Mouse (Mus musculus): ENCODE data around the gene Rdh5.

Gene Rdh5

GRCm38 (mm10) chr10:128904812-128905211, 17.9 kb downstream of the Rdh5 start:
- DNase-seq (ENCODE audit: low spot score) = no peak

GRCm38 (mm10) chr10:128902409-128902988, 20.2 kb downstream of the Rdh5 start:
- DNase-seq (ENCODE audit: low spot score) = no peak

GRCm38 (mm10) chr10:128901409-128901808, 21.3 kb downstream of the Rdh5 start:
- no peak for DNase-seq (ENCODE audit: low spot score)

GRCm38 (mm10) chr10:128900698-128901097, 22.0 kb downstream of the Rdh5 start, which contains the start of gene Cd63:
Cd63 (plus strand) TSS chr10:128900989.
- DNase-seq (ENCODE audit: low spot score) = no peak

- no peak for DNase-seq (ENCODE audit: low spot score)
Measured at GRCm38 (mm10) chr10:128899759-128900490, 22.8 kb downstream of the Rdh5 start.

- no peak for DNase-seq (ENCODE audit: low spot score)
Measured at GRCm38 (mm10) chr10:128897501-128897900, 25.2 kb downstream of the Rdh5 start.

GRCm38 (mm10) chr10:128896807-128897206, 25.9 kb downstream of the Rdh5 start:
- DNase-seq (ENCODE audit: low spot score) = no peak

GRCm38 (mm10) chr10:128895952-128896693, 26.6 kb downstream of the Rdh5 start:
- no peak for DNase-seq (ENCODE audit: low spot score)

- peak; percentile 81 for DNase-seq (ENCODE audit: low spot score)
Measured at GRCm38 (mm10) chr10:128895437-128895836, 27.3 kb downstream of the Rdh5 start.

GRCm38 (mm10) chr10:128892246-128892645, 30.4 kb downstream of the Rdh5 start:
- DNase-seq (ENCODE audit: low spot score) = no peak

- no peak for DNase-seq (ENCODE audit: low spot score)
Measured at GRCm38 (mm10) chr10:128891296-128892094, 31.2 kb downstream of the Rdh5 start, which contains the start of gene Gdf11. Gdf11 (minus strand) TSS chr10:128891718.

- no peak for DNase-seq (ENCODE audit: low spot score)
Measured at GRCm38 (mm10) chr10:128890383-128891295, 32.0 kb downstream of the Rdh5 start.

GRCm38 (mm10) chr10:128889846-128890245, 32.8 kb downstream of the Rdh5 start:
- DNase-seq (ENCODE audit: low spot score) = no peak

GRCm38 (mm10) chr10:128888941-128889827, 33.5 kb downstream of the Rdh5 start:
- no peak for DNase-seq (ENCODE audit: low spot score)

GRCm38 (mm10) chr10:128882067-128882466, 40.6 kb downstream of the Rdh5 start:
- no peak for DNase-seq (ENCODE audit: low spot score)

- DNase-seq (ENCODE audit: low spot score) = no peak
Measured at GRCm38 (mm10) chr10:128878811-128879210, 43.9 kb downstream of the Rdh5 start.

- DNase-seq (ENCODE audit: low spot score) = no peak
Measured at GRCm38 (mm10) chr10:128878291-128878690, 44.4 kb downstream of the Rdh5 start.

GRCm38 (mm10) chr10:128870341-128870740, 52.3 kb downstream of the Rdh5 start:
- DNase-seq (ENCODE audit: low spot score) = no peak

- no peak for DNase-seq (ENCODE audit: low spot score)
Measured at GRCm38 (mm10) chr10:128866518-128866917, 56.2 kb downstream of the Rdh5 start.

- DNase-seq (ENCODE audit: low spot score) = no peak
Measured at GRCm38 (mm10) chr10:128866042-128866441, 56.6 kb downstream of the Rdh5 start.
